Mouse (Mus musculus): ENCODE data around the gene Thsd7b. TPM values are rescaled to one million over a fixed set of nuclear protein-coding genes. Genes with fewer than 3 reads are reported as not detected.
"Not testable (repeated sequence)": the region's sequence is repeated elsewhere in the genome, so short reads cannot be mapped to it uniquely, and the experiment has no call there.

The Thsd7b gene
- polyA plus RNA-seq, 1 experiment from 2014 or later, result 14.1 TPM

DNA sequence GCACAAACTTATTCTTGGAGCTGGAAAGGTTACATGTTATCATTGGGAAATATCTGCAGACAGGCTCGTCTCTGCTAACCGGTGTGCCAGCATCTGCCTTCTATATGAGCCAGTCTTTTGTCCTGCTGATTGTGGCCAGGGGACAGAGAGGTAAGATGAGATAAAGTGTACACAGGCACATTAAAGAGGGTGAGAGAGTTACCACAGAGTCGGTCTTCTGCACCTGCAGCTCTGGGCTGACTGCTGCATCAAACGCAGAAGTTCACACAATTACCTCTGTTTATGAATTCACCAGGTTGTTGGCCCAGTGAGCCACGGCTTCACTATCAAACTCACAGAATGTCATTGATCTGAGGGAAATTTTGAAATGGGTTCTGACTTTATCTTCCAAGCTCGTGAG lies 896.8 kb downstream of the Thsd7b start:
- Histone ChIP-seq H3K36me3 (no peaks in the 10 kb centered on the region), H3K4me1 (no peaks in the 10 kb centered on the region), H3K4me2 (replicated peaks) (no peak overlapping the region), H3K9ac (no peak overlapping the region), H3K27me3 (no peaks in the 10 kb centered on the region), H3K9me3 (no peaks in the 10 kb centered on the region), H3K4me3 (no peak overlapping the region), H3K27ac (no peak overlapping the region)
- ATAC-seq (ENCODE audit: insufficient number of reproducible peaks, insufficient read depth, low FRiP score, low TSS enrichment), result no peak
- 64% methylated on average over 6 of the region's 6 CpGs for WGBS

DNA sequence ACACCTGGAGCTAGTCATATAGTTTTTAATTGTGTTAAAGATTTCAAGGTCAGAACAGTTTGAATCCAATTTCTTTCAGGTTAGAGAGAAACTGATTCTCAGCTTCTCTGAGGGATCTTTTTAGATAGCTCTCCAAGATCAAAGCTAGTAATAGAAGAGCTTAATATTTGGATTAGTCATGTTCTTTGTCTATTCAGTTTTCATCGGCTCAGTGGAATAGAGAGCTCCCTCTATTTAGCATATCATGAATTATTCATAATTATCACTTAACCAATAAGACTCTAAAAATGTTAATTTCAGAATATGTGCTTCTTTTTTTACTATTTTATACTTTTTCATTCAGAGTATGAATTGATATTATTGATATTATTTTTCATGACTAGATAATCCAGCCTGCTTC lies 897.2 kb downstream of the Thsd7b start:
- H3K4me3 ChIP-seq, result no peak overlapping the region
- no peak overlapping the region for H3K27ac ChIP-seq
- no peaks in the 10 kb centered on the region for H3K4me1 ChIP-seq
- H3K9ac ChIP-seq, result no peak overlapping the region
- no peaks in the 10 kb centered on the region for H3K27me3 ChIP-seq
- 59% methylated on average over 1 of the region's 1 CpGs for WGBS
- no peak for ATAC-seq (ENCODE audit: insufficient number of reproducible peaks, insufficient read depth, low FRiP score, low TSS enrichment)
- H3K4me2 ChIP-seq (replicated peaks), result no peak overlapping the region
- H3K36me3 ChIP-seq, result no peaks in the 10 kb centered on the region
- no peaks in the 10 kb centered on the region for H3K9me3 ChIP-seq

DNA sequence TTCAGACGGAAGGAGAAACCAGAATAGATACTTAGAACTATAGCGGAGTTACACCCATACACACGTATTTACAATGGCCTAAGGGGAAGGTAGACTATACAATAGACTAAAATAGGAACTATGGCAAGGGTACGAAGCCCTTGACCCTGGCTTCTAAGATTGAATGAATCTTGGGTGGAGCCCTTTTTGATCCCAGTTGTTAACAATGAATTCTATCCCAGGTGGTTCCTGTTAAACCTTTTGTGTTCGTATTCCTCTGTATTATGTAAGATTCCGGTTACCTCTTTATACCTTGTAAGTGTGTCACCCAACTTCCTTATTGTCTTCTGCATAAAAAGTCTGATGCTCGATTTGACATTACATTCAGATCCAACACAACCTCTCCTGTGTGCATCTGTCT lies 913.7 kb downstream of the Thsd7b start:
- H3K4me3 ChIP-seq; H3K9ac ChIP-seq; H3K36me3 ChIP-seq; H3K4me2 ChIP-seq (replicated peaks); H3K27me3 ChIP-seq; H3K9me3 ChIP-seq; H3K4me1 ChIP-seq; ATAC-seq (ENCODE audit: insufficient number of reproducible peaks, insufficient read depth, low FRiP score, low TSS enrichment); H3K27ac ChIP-seq: not testable (repeated sequence)
- 88% methylated on average over 7 of the region's 7 CpGs for WGBS

- 49% methylated on average over 6 of the region's 6 CpGs for WGBS
- 0 out of 2 replicates have a peak, but pooled peaks have one; percentile 47 for ATAC-seq (ENCODE audit: insufficient number of reproducible peaks, insufficient read depth, low FRiP score, low TSS enrichment)
- H3K4me3 ChIP-seq, result no peak overlapping the region
- H3K4me1 ChIP-seq, result no peaks in the 10 kb centered on the region
- H3K9me3 ChIP-seq, result no peaks in the 10 kb centered on the region
- no peak overlapping the region for H3K4me2 ChIP-seq (replicated peaks)
- H3K27me3 ChIP-seq, result no peaks in the 10 kb centered on the region
- H3K9ac ChIP-seq, result no peak overlapping the region
- no peak overlapping the region for H3K27ac ChIP-seq
- H3K36me3 ChIP-seq, result no peaks in the 10 kb centered on the region
Observed at GRCm38 (mm10) chr1:130192190-130193028, 919.3 kb downstream of the Thsd7b start.

GRCm38 (mm10) chr1:130217404-130217803 lies 944.3 kb downstream of the Thsd7b start:
- H3K4me2 ChIP-seq (replicated peaks), result no peak overlapping the region
- no peaks in the 10 kb centered on the region for H3K4me1 ChIP-seq
- H3K9ac ChIP-seq, result no peak overlapping the region
- no peaks in the 10 kb centered on the region for H3K9me3 ChIP-seq
- H3K27ac ChIP-seq, result no peak overlapping the region
- peak; percentile 10; the same call in 1 of the 2 replicates for ATAC-seq (ENCODE audit: insufficient number of reproducible peaks, insufficient read depth, low FRiP score, low TSS enrichment)
- H3K36me3 ChIP-seq, result no peaks in the 10 kb centered on the region
- no peaks in the 10 kb centered on the region for H3K27me3 ChIP-seq
- no peak overlapping the region for H3K4me3 ChIP-seq
- WGBS, result 31% methylated on average over 3 of the region's 3 CpGs

DNA sequence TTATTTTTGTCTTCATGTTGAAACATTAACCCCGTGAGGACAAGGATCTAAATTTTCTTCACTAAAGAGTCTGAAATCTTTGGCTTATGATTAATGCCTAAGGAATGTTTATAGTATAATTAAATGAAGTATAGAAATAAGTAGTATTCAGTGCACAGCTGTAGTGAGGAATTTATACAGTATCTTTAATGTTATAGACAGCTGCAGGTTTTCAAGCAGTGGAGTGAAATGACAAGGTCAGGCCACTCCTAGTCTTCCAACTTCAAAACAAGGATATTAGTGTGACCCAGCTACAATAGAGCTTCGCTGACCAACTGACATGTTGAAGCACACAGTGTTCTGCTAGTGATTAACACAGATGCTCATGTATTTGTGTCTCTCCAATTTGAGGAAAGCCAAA lies 949.8 kb downstream of the Thsd7b start:
- H3K27me3 ChIP-seq, result no peaks in the 10 kb centered on the region
- no peaks in the 10 kb centered on the region for H3K4me1 ChIP-seq
- H3K36me3 ChIP-seq, result no peaks in the 10 kb centered on the region
- no peak for ATAC-seq (ENCODE audit: insufficient number of reproducible peaks, insufficient read depth, low FRiP score, low TSS enrichment)
- H3K9me3 ChIP-seq, result no peaks in the 10 kb centered on the region
- H3K9ac ChIP-seq, result no peak overlapping the region
- 68% methylated on average over 2 of the region's 2 CpGs for WGBS
- H3K4me3 ChIP-seq, result no peak overlapping the region
- H3K4me2 ChIP-seq (replicated peaks), result no peak overlapping the region
- no peak overlapping the region for H3K27ac ChIP-seq

- Histone ChIP-seq H3K27ac (no peak overlapping the region), H3K36me3 (no peaks in the 10 kb centered on the region), H3K9ac (no peak overlapping the region), H3K4me3 (no peak overlapping the region), H3K9me3 (no peaks in the 10 kb centered on the region), H3K4me2 (replicated peaks) (no peak overlapping the region), H3K4me1 (no peaks in the 10 kb centered on the region), H3K27me3 (no peaks in the 10 kb centered on the region)
- no peak for ATAC-seq (ENCODE audit: insufficient number of reproducible peaks, insufficient read depth, low FRiP score, low TSS enrichment)
- WGBS, result 81% methylated on average over 3 of the region's 3 CpGs
Observed at GRCm38 (mm10) chr1:130245563-130245962, 972.5 kb downstream of the Thsd7b start.

DNA sequence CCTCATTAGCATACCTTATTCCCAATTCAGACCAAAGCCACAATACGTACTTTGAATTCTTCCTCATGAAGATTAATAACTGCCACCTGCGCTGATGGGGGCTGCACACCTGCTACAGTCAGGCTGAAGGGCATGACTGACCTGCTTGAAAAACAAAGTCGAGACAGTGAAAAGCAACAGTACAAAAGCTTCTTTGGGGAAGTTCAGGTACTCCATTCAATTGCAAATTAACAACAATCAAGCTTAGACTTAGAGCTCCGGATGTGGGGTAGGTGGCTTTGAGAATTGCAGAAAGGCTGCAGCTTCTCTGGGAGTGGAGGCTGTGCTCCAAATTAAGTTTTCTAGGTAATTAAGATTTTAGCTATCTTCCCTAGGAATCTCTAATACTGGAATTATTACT lies 973.2 kb downstream of the Thsd7b start:
- not testable (repeated sequence) for H3K36me3 ChIP-seq; H3K4me3 ChIP-seq; H3K4me1 ChIP-seq; H3K4me2 ChIP-seq (replicated peaks); H3K27ac ChIP-seq; H3K27me3 ChIP-seq; ATAC-seq (ENCODE audit: insufficient number of reproducible peaks, insufficient read depth, low FRiP score, low TSS enrichment); H3K9ac ChIP-seq; H3K9me3 ChIP-seq
- 87% methylated on average over 4 of the region's 4 CpGs for WGBS

DNA sequence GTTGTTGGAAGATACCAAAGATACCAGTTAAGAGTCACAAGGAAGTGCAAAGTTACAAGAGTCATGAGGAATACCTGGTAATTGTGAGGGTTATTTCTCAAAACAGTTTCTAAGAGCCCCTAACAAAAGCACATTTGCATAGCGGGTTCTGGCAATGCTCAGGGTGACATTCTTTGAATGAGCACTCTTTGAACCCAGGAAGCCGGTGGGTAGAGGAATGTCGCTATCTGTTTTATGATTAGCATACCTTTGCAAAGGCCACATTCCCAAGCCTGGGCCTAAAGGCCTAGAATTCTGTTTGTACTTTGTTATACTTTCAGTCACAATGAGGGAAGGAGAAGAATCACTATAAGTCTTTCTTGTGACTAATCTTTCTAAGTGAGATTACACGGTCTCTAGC lies 973.8 kb downstream of the Thsd7b start:
- not testable (repeated sequence) for H3K4me2 ChIP-seq (replicated peaks); H3K27me3 ChIP-seq; H3K27ac ChIP-seq; H3K9ac ChIP-seq; ATAC-seq (ENCODE audit: insufficient number of reproducible peaks, insufficient read depth, low FRiP score, low TSS enrichment); H3K4me3 ChIP-seq; H3K9me3 ChIP-seq; H3K36me3 ChIP-seq; H3K4me1 ChIP-seq
- WGBS, result 92% methylated on average over 4 of the region's 4 CpGs

DNA sequence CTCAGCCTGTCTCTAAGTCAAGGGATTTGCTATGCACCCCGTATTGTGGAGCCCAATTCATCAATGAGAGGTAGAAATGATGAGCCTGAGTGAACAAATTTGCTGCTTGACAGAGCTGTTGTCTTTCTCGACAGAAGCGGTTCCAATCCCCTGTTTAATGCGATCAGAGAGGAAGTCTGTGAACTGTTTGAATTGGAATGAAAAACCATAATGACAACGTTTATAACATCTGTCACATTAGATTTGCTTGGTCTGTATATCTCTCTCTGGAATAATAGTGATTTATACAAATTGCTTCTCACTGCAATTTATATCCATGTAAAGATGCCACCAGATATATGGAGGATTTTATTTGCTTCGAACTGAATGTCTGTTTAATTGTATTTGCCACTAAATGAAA lies 988.9 kb downstream of the Thsd7b start:
- Histone ChIP-seq H3K36me3 (no peaks in the 10 kb centered on the region), H3K4me3 (no peak overlapping the region), H3K27ac (no peak overlapping the region), H3K27me3 (no peaks in the 10 kb centered on the region), H3K4me1 (no peaks in the 10 kb centered on the region), H3K9me3 (no peaks in the 10 kb centered on the region), H3K9ac (no peak overlapping the region), H3K4me2 (replicated peaks) (no peak overlapping the region)
- no peak for ATAC-seq (ENCODE audit: insufficient number of reproducible peaks, insufficient read depth, low FRiP score, low TSS enrichment)
- WGBS, result 62% methylated on average over 6 of the region's 6 CpGs
